Mouse (Mus musculus) C2C12 (cell line): ENCODE measurements at regions not wholly inside any gene's neighbourhood (a gene's known extent, or its start where the extent isn't known, plus 50 kb on each side); places are given as distances from the start of the nearest gene placed in this dataset.

Source experiments
- CEBPB ChIP-seq: IDR thresholded peaks from one replicate; pipeline ENCODE4 v1.6.1; 2011; ENCODE audit warnings: low read depth, mild to moderate bottlenecking, control low read depth, moderate library complexity
- CTCF ChIP-seq: IDR thresholded peaks from one replicate; pipeline ENCODE4 v1.5.1; 2011; ENCODE audit not compliant: control insufficient read depth, insufficient read depth, insufficient read length
- MAX ChIP-seq: IDR thresholded peaks from one replicate; pipeline ENCODE4 v1.6.1; 2011; ENCODE audit warnings: mild to moderate bottlenecking, control low read depth
- MYOD1 ChIP-seq: IDR thresholded peaks from one replicate; pipeline ENCODE4 v1.6.1; 2011; ENCODE audit warnings: low read depth; ENCODE audit not compliant: control insufficient read depth, insufficient read length
- USF1 ChIP-seq: IDR thresholded peaks from one replicate; pipeline ENCODE4 v1.6.1; 2011; ENCODE audit warnings: low read depth, mild to moderate bottlenecking, control low read depth, moderate library complexity

GRCm38 (mm10) chr4:125242512-125242911 lies 114.9 kb upstream of the Zc3h12a start:
- TF ChIP-seq CTCF = no peak
- no peak for TF ChIP-seq MYOD1
- TF ChIP-seq MAX = no peak
- TF ChIP-seq CEBPB = no peak
- TF ChIP-seq USF1 = no peak
